Mouse (Mus musculus) megakaryocyte, embryonic 14.5 days (primary cell): ENCODE results near the gene Herc2. TPM values are rescaled to one million over a fixed set of nuclear protein-coding genes. Genes with fewer than 3 reads are reported as not detected.

ENCODE experiments used
- H3K27me3 ChIP-seq: replicated peaks from 2 replicates; pipeline ENCODE3; 2012; ENCODE audit warnings: inconsistent platforms
- H3K36me3 ChIP-seq: replicated peaks from 2 replicates; pipeline ENCODE3; 2012; ENCODE audit warnings: low read length, inconsistent platforms, mixed read lengths
- H3K4me1 ChIP-seq: 2 replicates; pipeline ENCODE4 v1.6.1; 2012; ENCODE audit warnings: inconsistent platforms
- H3K4me3 ChIP-seq: replicated peaks from 2 replicates; pipeline ENCODE3; 2012; ENCODE audit warnings: moderate library complexity, mild to moderate bottlenecking, inconsistent platforms
- H3K9me3 ChIP-seq: 2 replicates; pipeline ENCODE4 v1.6.1; 2012; ENCODE audit warnings: inconsistent platforms
- FLI1 ChIP-seq: IDR thresholded peaks from 2 replicates; pipeline ENCODE4 v1.6.1; 2012; ENCODE audit warnings: low read length, inconsistent platforms, mixed read lengths
- GATA1 ChIP-seq: IDR thresholded peaks from 3 replicates; pipeline ENCODE4 v1.6.1; 2012; ENCODE audit warnings: mixed read lengths, low read length, inconsistent platforms, borderline replicate concordance
- polyA plus RNA-seq: library from polyadenylated mRNA; stranded (reverse); fragments of >175 nt; gene quantifications from 2 replicates; pipeline ENCODE4 v1.2.3, GENCODE M21; 2012; ENCODE audit warnings: low replicate concordance; ENCODE audit not compliant: insufficient read depth

The Herc2 gene
- polyA plus RNA-seq, 1 experiment, result 0.82 TPM

DNA sequence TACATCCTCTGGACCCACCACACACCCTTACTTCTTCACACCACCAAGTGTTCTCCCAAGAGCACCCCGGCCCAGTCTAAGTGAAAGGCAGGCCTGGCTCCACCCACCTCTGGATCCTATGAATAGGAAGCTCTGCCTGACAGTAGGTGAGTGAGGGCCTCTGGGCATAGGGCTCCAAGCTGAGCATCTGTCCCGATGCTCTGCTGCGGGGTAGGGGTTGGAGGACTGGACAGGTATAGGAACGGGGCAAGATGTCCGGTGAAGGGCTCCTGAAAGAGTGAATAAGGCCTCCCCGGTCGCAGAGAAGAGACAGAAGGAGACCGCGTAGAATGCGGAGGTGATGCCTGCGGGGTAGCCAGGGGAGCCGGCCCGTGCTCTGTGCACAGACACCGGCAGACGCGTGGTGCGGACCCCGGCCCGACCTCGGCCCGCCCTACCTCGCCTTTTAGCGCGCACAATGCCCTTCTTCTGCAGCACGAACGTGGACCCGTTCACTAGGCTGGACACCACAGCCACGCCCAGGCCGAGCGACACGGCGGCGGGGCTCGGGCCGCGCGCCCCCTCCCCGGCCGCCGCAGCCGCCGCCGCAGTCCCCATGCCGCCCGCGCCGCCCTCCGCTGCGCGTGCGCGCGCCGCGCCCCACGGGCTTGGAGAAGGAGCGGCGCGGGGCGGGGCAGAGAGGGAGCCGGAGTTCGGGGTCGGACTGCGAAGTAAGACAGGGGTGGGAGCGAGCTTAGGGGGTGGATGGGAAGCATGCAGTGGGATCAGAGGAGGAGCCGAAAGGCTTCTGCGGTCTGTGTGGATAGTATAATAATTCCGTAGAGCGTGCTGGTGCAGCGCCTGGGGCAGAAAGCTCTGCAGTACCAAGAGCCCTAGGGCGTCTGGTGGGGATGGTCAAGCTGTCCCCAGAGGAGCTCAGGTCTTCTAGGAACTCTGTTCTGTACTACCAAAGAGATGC, 30.7 kb upstream of the Herc2 start:
- Histone ChIP-seq H3K27me3 (no peaks in the 10 kb centered on the region), H3K4me3 (peak overlapping the region; percentile 99), H3K36me3 (peaks cover 3% of the 10 kb centered on the region), H3K4me1 (peaks cover 50% of the 10 kb centered on the region), H3K9me3 (peaks cover 5% of the 10 kb centered on the region)
- TF ChIP-seq FLI1, result no peak

DNA sequence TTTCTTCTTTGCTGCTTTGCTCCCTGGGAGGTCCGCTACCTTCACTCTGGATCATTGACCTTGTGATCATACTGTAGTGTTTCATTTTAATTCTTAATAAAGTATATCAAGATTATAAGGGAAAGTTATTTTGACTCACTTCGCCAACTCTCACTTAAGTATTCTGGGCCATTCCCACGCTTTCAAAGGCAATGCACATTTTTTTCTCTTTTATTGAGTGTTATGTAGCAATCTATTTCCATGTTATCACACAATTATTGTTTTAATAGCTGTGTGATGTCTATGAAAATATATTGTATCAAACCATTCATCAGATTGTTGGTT, 30.1 kb upstream of the Herc2 start, which contains the start of gene Nipa1:
Gene Nipa1, minus strand, starts transcription at position 25 of the 324 bp plus-strand sequence.
- Histone ChIP-seq H3K27me3 (no peaks in the 10 kb centered on the region), H3K36me3 (peaks cover 3% of the 10 kb centered on the region), H3K4me1 (peaks cover 44% of the 10 kb centered on the region), H3K9me3 (peaks cover 5% of the 10 kb centered on the region), H3K4me3 (peak within 1 kb of the TSS; percentile 99)
- TF ChIP-seq FLI1 (no peak), GATA1 (no peak)

DNA sequence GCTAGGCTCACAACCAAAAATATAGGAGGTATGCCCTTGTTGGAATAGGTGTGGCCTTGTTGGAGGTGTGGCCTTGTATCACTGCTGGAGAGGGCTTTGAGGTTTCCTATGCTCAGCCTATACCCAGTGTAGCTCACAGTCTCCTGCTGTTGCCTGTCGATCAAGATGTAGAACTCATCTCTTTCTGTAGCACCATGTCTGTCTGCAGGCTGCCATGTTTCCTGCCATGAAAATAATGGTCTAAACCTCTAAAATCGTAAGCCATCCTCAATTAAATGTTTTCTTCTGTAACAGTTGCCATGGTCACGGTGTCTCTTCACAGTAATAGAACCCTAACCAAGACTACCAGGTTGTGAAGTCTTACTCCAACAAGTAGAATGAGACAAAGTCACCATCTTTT, 26.4 kb upstream of the Herc2 start:
- Histone ChIP-seq H3K27me3 (no peaks in the 10 kb centered on the region), H3K9me3 (peaks cover 9% of the 10 kb centered on the region), H3K4me3 (no peak overlapping the region), H3K4me1 (peaks cover 21% of the 10 kb centered on the region), H3K36me3 (peaks cover 3% of the 10 kb centered on the region)
- TF ChIP-seq FLI1, result no peak

DNA sequence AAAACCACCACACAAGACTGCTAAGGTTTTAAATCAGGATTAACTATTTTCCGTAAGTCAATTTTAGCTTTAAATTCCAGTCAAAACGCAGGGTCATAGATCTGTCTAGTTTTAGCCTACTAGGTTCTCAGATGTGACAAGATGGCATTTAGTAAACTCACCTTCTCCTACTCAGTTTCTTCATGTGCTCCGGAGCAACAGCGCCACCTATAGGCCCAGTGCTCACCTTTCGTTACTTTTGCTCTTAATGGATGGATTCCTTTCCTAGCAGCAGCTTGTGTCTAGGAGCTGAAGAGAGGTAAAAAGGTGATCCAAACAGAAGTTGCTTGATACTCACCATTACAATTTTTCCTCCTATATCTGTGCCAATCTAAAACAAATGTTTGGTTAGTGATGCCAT, 7.6 kb upstream of the Herc2 start:
- Histone ChIP-seq H3K4me1 (peaks cover 15% of the 10 kb centered on the region), H3K4me3 (no peak overlapping the region), H3K9me3 (no peaks in the 10 kb centered on the region), H3K27me3 (no peaks in the 10 kb centered on the region), H3K36me3 (no peaks in the 10 kb centered on the region)
- TF ChIP-seq GATA1 (no peak), FLI1 (no peak)

DNA sequence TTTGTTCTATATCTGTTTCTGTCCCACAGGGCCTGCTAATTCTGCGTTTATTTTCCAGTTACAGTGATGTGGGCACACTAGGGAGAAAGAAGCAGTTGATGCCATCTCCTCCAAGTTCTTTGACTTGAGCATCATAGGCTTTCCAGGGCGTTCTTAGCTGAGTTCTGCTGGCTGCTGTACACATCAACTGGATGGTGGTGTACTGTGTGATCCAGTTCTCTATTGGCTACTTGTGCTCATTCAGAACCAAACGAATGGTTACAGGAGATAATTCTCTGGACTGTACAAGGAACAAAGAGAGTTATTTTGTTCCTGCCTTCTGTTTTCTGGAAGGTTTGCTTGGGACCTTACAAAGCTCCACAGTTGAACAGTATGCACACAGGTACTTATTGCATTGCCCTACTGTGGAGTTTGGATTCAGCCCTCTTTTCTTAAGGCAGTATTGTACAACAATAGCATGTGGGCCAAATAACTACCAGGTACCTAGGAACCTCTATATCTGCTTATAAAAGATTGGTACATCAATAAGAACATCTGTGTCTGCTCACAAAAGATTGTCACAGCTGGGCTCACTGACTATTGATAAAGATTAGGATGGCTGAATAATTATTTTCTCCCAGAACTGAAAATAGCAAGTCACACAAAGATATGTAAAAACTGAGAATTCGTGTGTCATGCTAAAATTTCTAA, 6.3 kb upstream of the Herc2 start:
- Histone ChIP-seq H3K4me3 (no peak overlapping the region), H3K36me3 (no peaks in the 10 kb centered on the region), H3K27me3 (no peaks in the 10 kb centered on the region), H3K9me3 (no peaks in the 10 kb centered on the region), H3K4me1 (peaks cover 22% of the 10 kb centered on the region)
- TF ChIP-seq GATA1 (no peak), FLI1 (no peak)

DNA sequence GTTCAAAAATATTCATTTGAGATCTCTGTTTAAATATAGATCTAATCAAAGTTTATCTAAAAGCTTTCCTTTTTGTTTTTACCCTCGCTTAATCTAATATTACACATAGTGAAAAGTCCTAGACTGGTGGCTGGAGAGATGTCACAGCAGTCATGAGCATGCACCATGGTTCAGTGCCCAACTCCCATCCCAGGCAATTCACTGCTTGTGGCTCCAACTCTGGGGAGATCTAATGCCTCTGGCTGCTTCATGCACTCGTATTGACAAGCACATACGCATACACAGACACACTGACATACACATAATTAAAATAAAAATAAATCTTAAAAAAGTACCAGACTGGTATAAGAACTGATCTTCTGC, 5.7 kb upstream of the Herc2 start:
- TF ChIP-seq FLI1, result no peak
- TF ChIP-seq GATA1, result no peak
- no peak overlapping the region for H3K4me3 ChIP-seq
- peaks cover 27% of the 10 kb centered on the region for H3K4me1 ChIP-seq
- H3K27me3 ChIP-seq, result no peaks in the 10 kb centered on the region
- no peaks in the 10 kb centered on the region for H3K9me3 ChIP-seq
- no peaks in the 10 kb centered on the region for H3K36me3 ChIP-seq

DNA sequence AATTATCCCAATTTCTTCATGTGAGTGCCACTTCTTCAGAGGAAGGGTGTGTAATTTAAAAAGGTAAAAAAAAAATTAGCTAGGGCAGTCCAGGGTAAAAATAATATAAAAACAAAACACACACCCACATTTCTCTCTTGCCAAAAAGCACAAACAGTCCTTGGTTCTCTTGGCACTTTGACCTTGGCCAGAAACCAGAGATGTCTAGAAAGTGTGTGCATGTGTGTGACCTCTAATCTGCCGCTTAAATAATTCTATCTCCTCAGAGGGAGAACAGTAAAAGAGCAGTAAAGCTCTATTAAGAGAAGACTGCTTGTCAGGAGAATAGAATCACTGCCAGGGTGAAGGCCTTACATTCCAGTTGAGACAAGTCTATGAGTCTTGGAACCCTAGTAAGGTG, 2.8 kb upstream of the Herc2 start:
- Histone ChIP-seq H3K4me1 (peaks cover 31% of the 10 kb centered on the region), H3K36me3 (peaks cover 2% of the 10 kb centered on the region), H3K4me3 (no peak overlapping the region), H3K9me3 (no peaks in the 10 kb centered on the region), H3K27me3 (no peaks in the 10 kb centered on the region)
- no peak for TF ChIP-seq FLI1
- TF ChIP-seq GATA1, result no peak

DNA sequence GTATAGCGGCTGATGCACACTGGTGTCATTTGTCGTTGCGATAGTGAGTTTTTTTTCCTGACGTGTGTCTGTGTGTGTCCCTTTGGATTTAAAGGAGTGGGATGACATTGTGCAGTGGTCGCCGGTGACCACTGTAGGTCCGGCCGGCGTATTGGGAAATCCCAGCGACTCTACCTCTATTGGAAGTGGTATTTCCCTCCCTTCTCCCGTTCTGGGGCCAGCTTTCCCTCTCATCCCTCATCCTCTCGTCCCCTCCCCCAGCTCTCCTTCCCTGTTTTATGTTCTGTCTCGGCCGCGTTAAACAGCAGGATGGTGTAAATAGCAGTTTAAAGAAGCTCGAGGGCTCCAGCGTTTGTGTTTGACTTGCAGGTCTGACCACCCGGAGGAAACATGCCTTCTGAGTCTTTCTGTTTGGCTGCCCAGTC, 503 bp downstream of the Herc2 start:
- no peaks in the 10 kb centered on the region for H3K27me3 ChIP-seq
- H3K4me3 ChIP-seq, result peak overlapping the region; percentile 97
- no peaks in the 10 kb centered on the region for H3K9me3 ChIP-seq
- no peak for TF ChIP-seq GATA1
- TF ChIP-seq FLI1, result no peak
- peaks cover 17% of the 10 kb centered on the region for H3K36me3 ChIP-seq
- peaks cover 38% of the 10 kb centered on the region for H3K4me1 ChIP-seq

DNA sequence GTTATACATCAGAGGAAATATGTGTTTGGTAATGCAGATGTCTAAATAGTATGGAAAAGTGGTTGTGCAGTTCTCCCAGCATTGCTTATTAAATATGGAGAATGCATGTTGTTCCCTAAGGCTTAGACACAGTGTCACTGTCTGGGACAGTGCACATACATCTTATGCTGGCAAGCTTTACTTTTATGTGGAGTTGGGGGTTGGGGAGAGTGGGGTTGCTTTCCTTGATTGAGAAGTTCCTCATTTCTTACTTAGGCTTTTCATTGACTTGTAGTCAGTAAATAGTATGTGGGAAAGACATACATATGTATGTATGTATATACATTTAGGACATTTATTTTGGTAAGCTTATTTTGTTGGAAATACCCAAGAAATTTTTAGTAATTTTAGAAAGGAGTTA, 3.0 kb downstream of the Herc2 start:
- no peak overlapping the region for H3K4me3 ChIP-seq

DNA sequence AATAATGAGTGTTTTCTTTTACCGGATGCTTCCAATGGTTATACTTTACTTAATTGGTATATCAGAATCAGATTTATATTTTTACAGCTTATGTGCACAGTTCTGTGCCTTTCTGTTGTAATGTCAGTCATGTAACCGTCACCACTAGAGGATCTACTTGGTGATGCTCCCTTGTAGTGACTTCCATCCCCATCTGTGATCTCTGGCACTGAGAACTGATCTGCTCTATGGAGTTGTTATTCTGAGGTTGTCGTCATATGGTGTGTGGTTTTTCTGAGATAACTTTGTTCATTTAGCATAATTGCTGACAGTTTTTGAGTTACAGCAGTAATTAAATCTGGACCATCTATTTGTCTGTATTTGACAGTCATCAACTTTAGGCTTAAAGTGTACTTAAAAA, 5.3 kb downstream of the Herc2 start:
- Histone ChIP-seq H3K4me3 (no peak overlapping the region), H3K9me3 (no peaks in the 10 kb centered on the region), H3K27me3 (no peaks in the 10 kb centered on the region), H3K4me1 (peaks cover 48% of the 10 kb centered on the region), H3K36me3 (peaks cover 48% of the 10 kb centered on the region)
- TF ChIP-seq GATA1 (no peak), FLI1 (no peak)

More for the DNA sequence above, 3.0 kb downstream of the Herc2 start:
- H3K4me1 ChIP-seq, result peaks cover 52% of the 10 kb centered on the region
- peaks cover 32% of the 10 kb centered on the region for H3K36me3 ChIP-seq
- H3K9me3 ChIP-seq, result no peaks in the 10 kb centered on the region
- no peaks in the 10 kb centered on the region for H3K27me3 ChIP-seq
- TF ChIP-seq FLI1, result no peak
- no peak for TF ChIP-seq GATA1
